Mouse (Mus musculus): Measurements from ENCODE around the gene P2ry6. TPM values are rescaled to one million over a fixed set of nuclear protein-coding genes. Genes with fewer than 3 reads are reported as not detected.

The P2ry6 gene
- total RNA-seq, 2 experiments from 2014 or later: 1.6 to 2.1 TPM

GRCm38 (mm10) chr7:100924674-100925445 is 49.6 kb downstream of the P2ry6 start:
- intact Hi-C loops (cut with DNase I; ENCODE audit: low total_unique reads): no loop called here
- DNase-seq: no peak

- no peak for DNase-seq
- intact Hi-C loops (cut with DNase I; ENCODE audit: low total_unique reads): no loop called here
These were observed 50.2 kb downstream of the P2ry6 start for GRCm38 (mm10) chr7:100924200-100924599.

GRCm38 (mm10) chr7:100922907-100923306 is 51.5 kb downstream of the P2ry6 start:
- DNase-seq: no peak
- intact Hi-C loops (cut with DNase I; ENCODE audit: low total_unique reads): no loop called here

GRCm38 (mm10) chr7:100921289-100921688 is 53.2 kb downstream of the P2ry6 start:
- DNase-seq: no peak
- intact Hi-C loops (cut with DNase I; ENCODE audit: low total_unique reads): no loop called here

GRCm38 (mm10) chr7:100919809-100920107 is 54.7 kb downstream of the P2ry6 start:
- intact Hi-C loops (cut with DNase I; ENCODE audit: low total_unique reads): no loop called here

GRCm38 (mm10) chr7:100919006-100919808 is 55.2 kb downstream of the P2ry6 start:
- DNase-seq: no peak
- intact Hi-C loops (cut with DNase I; ENCODE audit: low total_unique reads): no loop called here

More at GRCm38 (mm10) chr7:100919809-100920107, 54.7 kb downstream of the P2ry6 start:
- peak; percentile 52 for DNase-seq

GRCm38 (mm10) chr7:100918176-100918575 is 56.3 kb downstream of the P2ry6 start:
- intact Hi-C loops (cut with DNase I; ENCODE audit: low total_unique reads): no loop called here
- DNase-seq: peak; percentile 81

- intact Hi-C loops (cut with DNase I; ENCODE audit: low total_unique reads): no loop called here
- DNase-seq: no peak
These were observed 56.7 kb downstream of the P2ry6 start for GRCm38 (mm10) chr7:100917751-100918150.

- intact Hi-C loops (cut with DNase I; ENCODE audit: low total_unique reads): no loop called here
- peak; percentile 46 for DNase-seq
These were observed 57.9 kb downstream of the P2ry6 start for GRCm38 (mm10) chr7:100916526-100916925.

GRCm38 (mm10) chr7:100915204-100915603 is 59.2 kb downstream of the P2ry6 start:
- no peak for DNase-seq
- intact Hi-C loops (cut with DNase I; ENCODE audit: low total_unique reads): no loop called here

- no peak for DNase-seq
- intact Hi-C loops (cut with DNase I; ENCODE audit: low total_unique reads): no loop called here
These were observed 62.7 kb downstream of the P2ry6 start for GRCm38 (mm10) chr7:100911791-100912190.

- DNase-seq: no peak
- intact Hi-C loops (cut with DNase I; ENCODE audit: low total_unique reads): no loop called here
These were observed 63.1 kb downstream of the P2ry6 start for GRCm38 (mm10) chr7:100911246-100911770.

GRCm38 (mm10) chr7:100908567-100908966 is 65.9 kb downstream of the P2ry6 start:
- intact Hi-C loops (cut with DNase I; ENCODE audit: low total_unique reads): no loop called here
- peak; percentile 50 for DNase-seq

- intact Hi-C loops (cut with DNase I; ENCODE audit: low total_unique reads): no loop called here
- DNase-seq: peak; percentile 47
These were observed 66.4 kb downstream of the P2ry6 start for GRCm38 (mm10) chr7:100908061-100908460.

- intact Hi-C loops (cut with DNase I; ENCODE audit: low total_unique reads): loop anchor here (1.0 kb wide), 1 partner anchor 26 kb away; no protein-coding TSS in a partner anchor
- peak; percentile 77 for DNase-seq
These were observed 67.2 kb downstream of the P2ry6 start for GRCm38 (mm10) chr7:100907231-100907630.

GRCm38 (mm10) chr7:100906029-100906789 is 68.2 kb downstream of the P2ry6 start:
- no peak for DNase-seq
- intact Hi-C loops (cut with DNase I; ENCODE audit: low total_unique reads): no loop called here

- intact Hi-C loops (cut with DNase I; ENCODE audit: low total_unique reads): no loop called here
- DNase-seq: no peak
These were observed 69.4 kb downstream of the P2ry6 start for GRCm38 (mm10) chr7:100905037-100905436.

- intact Hi-C loops (cut with DNase I; ENCODE audit: low total_unique reads): no loop called here
- no peak for DNase-seq
These were observed 69.8 kb downstream of the P2ry6 start for GRCm38 (mm10) chr7:100904612-100905011.

- intact Hi-C loops (cut with DNase I; ENCODE audit: low total_unique reads): no loop called here
- no peak for DNase-seq
These were observed 71.9 kb downstream of the P2ry6 start for GRCm38 (mm10) chr7:100902451-100903137.

Measured in gastrocnemius, postnatal 14 days (tissue).